Mouse (Mus musculus) kidney, embryonic 16.5 days (tissue): ENCODE measurements around the gene Kif7. TPM values are rescaled to one million over a fixed set of nuclear protein-coding genes. Genes with fewer than 3 reads are reported as not detected.

Experiments
- ATAC-seq: fragments of 200-750 bp; cut with Nextera tagmentation; 2 replicates; pipeline ENCODE4 v1.8.0; 2017; ENCODE audit warnings: moderate TSS enrichment; ENCODE audit not compliant: low FRiP score, low TSS enrichment
- H3K27ac ChIP-seq: fragments of 300-500 bp; sonication (generic); 2 replicates; pipeline ENCODE4 v1.5.1; 2014; ENCODE audit warnings: low read length
- H3K27me3 ChIP-seq: fragments of 300-500 bp; sonication (generic); 2 replicates; pipeline ENCODE4 v1.6.1; 2014; ENCODE audit warnings: low read length, control low read depth, mixed read lengths; ENCODE audit not compliant: insufficient read depth
- H3K36me3 ChIP-seq: fragments of 300-500 bp; sonication (generic); 2 replicates; pipeline ENCODE4 v1.6.1; 2014; ENCODE audit warnings: low read length, control low read depth, mixed read lengths; ENCODE audit not compliant: insufficient read depth
- H3K4me1 ChIP-seq: fragments of 300-500 bp; sonication (generic); 2 replicates; pipeline ENCODE4 v1.6.1; 2014; ENCODE audit warnings: low read length, control low read depth, mixed read lengths; ENCODE audit not compliant: insufficient read depth
- H3K4me2 ChIP-seq: fragments of 300-500 bp; sonication (generic); replicated peaks from 2 replicates; pipeline ENCODE4 v1.6.1; 2014; ENCODE audit warnings: low read depth, low read length
- H3K4me3 ChIP-seq: fragments of 300-500 bp; sonication (generic); 2 replicates; pipeline ENCODE4 v1.5.1; 2014; ENCODE audit warnings: mild to moderate bottlenecking, low read length
- H3K9ac ChIP-seq: fragments of 300-500 bp; sonication (generic); replicated peaks from 2 replicates; pipeline ENCODE4 v1.6.1; 2014; ENCODE audit warnings: low read length
- H3K9me3 ChIP-seq: fragments of 300-500 bp; sonication (generic); 2 replicates; pipeline ENCODE4 v1.6.1; 2016; ENCODE audit warnings: low read length, control low read depth
- WGBS: fragments of 180-500 bp; shearing (Covaris S2); extraction: QIAGEN DNeasy Blood & Tissue Kit; methylation state at CpG from one replicate; pipeline ENCODE4 v1.1.7; 2014; 5-methylcytosine and 5-hydroxymethylcytosine counted together
- polyA plus RNA-seq: library from polyadenylated mRNA; unstranded; fragments of >200 nt; fragmentation: Nextera tagmentation; extraction: Ambion mirVana; gene quantifications from 2 replicates; pipeline ENCODE4 v1.2.1, GENCODE M21; 2015

Kif7 gene
- polyA plus RNA-seq, 1 experiment from 2014 or later, result 4.4 TPM

- Histone ChIP-seq H3K27ac (no peak overlapping the region), H3K27me3 (no peaks in the 10 kb centered on the region), H3K4me3 (no peak overlapping the region), H3K36me3 (peaks cover 42% of the 10 kb centered on the region), H3K4me1 (no peaks in the 10 kb centered on the region), H3K9me3 (no peaks in the 10 kb centered on the region), H3K4me2 (no peak overlapping the region), H3K9ac (no peak overlapping the region)
- WGBS, result 97% methylated on average over 4 of the region's 4 CpGs
- no peak for ATAC-seq
Observed at GRCm38 (mm10) chr7:79670900-79671604, 44.5 kb downstream of the Kif7 start.

- Histone ChIP-seq H3K4me3 (no peak overlapping the region), H3K27me3 (no peaks in the 10 kb centered on the region), H3K4me2 (no peak overlapping the region), H3K36me3 (peaks cover 37% of the 10 kb centered on the region), H3K9ac (no peak overlapping the region), H3K4me1 (peaks cover 18% of the 10 kb centered on the region), H3K27ac (no peak overlapping the region), H3K9me3 (no peaks in the 10 kb centered on the region)
- no peak for ATAC-seq
Observed at GRCm38 (mm10) chr7:79666690-79667089, 48.8 kb downstream of the Kif7 start.

DNA sequence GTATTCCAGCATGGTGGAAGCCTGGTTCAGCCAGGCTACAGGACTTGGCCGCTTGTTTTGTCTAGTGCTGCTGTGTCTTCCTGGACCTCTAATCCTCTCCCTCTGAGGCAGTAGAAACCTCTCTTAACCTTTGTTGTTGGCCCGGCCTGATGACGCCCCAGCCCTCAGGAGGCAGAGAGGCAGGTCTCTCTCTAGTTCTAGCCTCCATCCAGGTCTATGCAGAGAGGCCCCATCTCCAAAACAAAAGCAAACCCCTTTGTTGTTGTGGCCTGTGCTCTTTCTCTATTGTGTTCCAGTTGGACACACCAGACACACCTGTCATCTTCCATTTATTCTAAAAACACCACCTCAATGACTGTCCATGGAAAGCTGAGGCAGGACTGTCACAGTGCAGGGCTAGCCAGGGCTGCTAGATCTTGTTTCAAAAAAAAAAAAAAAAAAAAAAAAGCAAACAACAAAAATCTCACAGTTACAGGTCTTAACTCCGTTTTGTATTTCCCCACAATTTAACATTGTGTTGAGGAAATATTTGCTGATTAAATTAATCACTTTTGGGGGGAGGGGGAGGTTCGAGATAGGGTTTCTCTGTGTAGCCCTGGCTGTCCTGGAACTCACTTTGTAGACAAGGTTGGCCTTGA, 54.1 kb downstream of the Kif7 start:
- Histone ChIP-seq H3K27me3 (no peaks in the 10 kb centered on the region), H3K4me3 (peak overlapping the region; percentile 92), H3K36me3 (peaks cover 10% of the 10 kb centered on the region; the same call in 1 of the 2 replicates), H3K4me2 (peak overlapping the region; percentile 86), H3K27ac (no peak overlapping the region), H3K4me1 (peaks cover 30% of the 10 kb centered on the region), H3K9ac (peak overlapping the region; percentile 85), H3K9me3 (no peaks in the 10 kb centered on the region)
- WGBS, result 16% methylated on average over 5 of the region's 5 CpGs
- ATAC-seq, result no peak

- under 1% methylated on average over 72 of the region's 73 CpGs for WGBS
- H3K9me3 ChIP-seq, result no peaks in the 10 kb centered on the region
- H3K4me2 ChIP-seq, result peak overlapping the region; percentile 86
- H3K4me1 ChIP-seq, result peaks cover 30% of the 10 kb centered on the region
- no peaks in the 10 kb centered on the region for H3K27me3 ChIP-seq
- peak overlapping the region; percentile 43; the same call in 1 of the 2 replicates for H3K27ac ChIP-seq
- H3K4me3 ChIP-seq, result peak overlapping the region; percentile 92
- H3K9ac ChIP-seq, result peak overlapping the region; percentile 85
- ATAC-seq, result peak; percentile 33
- peaks cover 3% of the 10 kb centered on the region; the same call in 1 of the 2 replicates for H3K36me3 ChIP-seq
Observed at GRCm38 (mm10) chr7:79660291-79661150, 55.0 kb downstream of the Kif7 start.

DNA sequence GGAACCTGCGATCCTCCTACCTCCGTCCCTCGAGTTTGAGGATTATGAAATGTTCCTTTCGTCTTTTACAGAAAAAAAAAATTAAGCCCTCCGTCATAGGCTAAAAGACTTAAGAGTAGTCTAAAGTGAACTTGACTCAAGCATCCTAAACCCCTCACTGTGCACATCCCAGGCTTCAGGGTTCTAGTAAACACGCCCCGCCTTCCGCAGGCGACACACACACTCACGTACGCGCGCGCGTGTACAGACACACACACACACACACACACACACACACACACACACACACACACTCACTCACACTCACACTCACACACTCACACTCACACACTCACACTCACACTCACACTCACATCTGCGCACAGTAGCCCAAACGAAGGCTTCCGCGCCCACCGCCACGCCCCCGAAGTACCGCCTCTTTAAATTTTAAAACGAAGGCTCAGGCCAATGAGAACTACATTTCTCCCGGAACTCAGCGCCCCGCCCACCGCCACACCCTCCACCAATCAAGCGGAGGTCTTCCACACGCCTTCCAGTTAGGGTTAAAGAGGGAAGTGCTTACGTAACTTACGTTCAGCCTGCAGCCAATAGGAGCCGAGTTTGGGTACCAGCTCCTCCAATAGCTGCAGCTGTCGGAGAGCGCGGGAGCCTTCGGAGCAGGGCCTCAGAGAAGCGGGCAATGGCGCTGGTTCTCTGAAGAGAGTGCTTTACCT, 55.8 kb downstream of the Kif7 start, which contains the start of gene Ticrr:
Gene Ticrr (plus strand): TSS at position 619 of the 713 bp plus-strand sequence.
- Histone ChIP-seq H3K9ac (peak within 1 kb of the TSS; percentile 85), H3K27me3 (no peaks in the 10 kb centered on the region), H3K27ac (peak within 1 kb of the TSS; percentile 43; the same call in 1 of the 2 replicates), H3K9me3 (no peaks in the 10 kb centered on the region), H3K36me3 (0 out of 2 replicates have a peak, but pooled peaks cover 2% of the 10 kb centered on the region), H3K4me2 (peak within 1 kb of the TSS; percentile 86), H3K4me3 (peak within 1 kb of the TSS; percentile 92), H3K4me1 (peaks cover 30% of the 10 kb centered on the region)
- ATAC-seq, result peak; percentile 99
- under 1% methylated on average over 39 of the region's 39 CpGs for WGBS

DNA sequence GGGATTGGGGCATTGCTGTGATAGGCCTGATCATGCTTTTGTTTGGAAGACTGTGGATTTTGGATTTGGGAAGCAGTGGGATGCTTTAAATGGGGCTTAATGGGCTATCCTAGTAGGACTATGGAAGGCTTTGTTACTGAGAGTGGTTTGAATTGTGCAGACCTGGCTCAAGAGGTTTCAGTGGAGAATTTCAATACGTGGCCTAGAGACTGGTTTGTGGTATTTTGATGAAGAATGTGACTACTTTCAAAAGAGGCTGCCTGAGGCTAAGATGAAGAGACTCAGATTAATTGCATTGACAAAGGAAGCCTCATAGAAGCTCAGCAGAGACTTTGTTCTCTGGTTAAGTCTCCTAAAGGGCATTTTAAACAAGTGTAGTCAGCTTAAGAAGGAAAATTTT, 60.9 kb downstream of the Kif7 start:
- H3K9ac ChIP-seq, result no peak overlapping the region
- no peaks in the 10 kb centered on the region for H3K9me3 ChIP-seq
- no peak overlapping the region for H3K27ac ChIP-seq
- WGBS, result 58% methylated on average over 1 of the region's 1 CpGs
- H3K4me1 ChIP-seq, result 0 out of 2 replicates have a peak, but pooled peaks cover 4% of the 10 kb centered on the region
- H3K4me3 ChIP-seq, result no peak overlapping the region
- no peaks in the 10 kb centered on the region for H3K27me3 ChIP-seq
- no peak overlapping the region for H3K4me2 ChIP-seq
- ATAC-seq, result no peak
- no peaks in the 10 kb centered on the region for H3K36me3 ChIP-seq

GRCm38 (mm10) chr7:79654185-79654584, 61.3 kb downstream of the Kif7 start:
- no peak for ATAC-seq
- Histone ChIP-seq H3K4me3 (no peak overlapping the region), H3K27ac (no peak overlapping the region), H3K27me3 (no peaks in the 10 kb centered on the region), H3K4me1 (0 out of 2 replicates have a peak, but pooled peaks cover 1% of the 10 kb centered on the region), H3K36me3 (no peaks in the 10 kb centered on the region), H3K4me2 (no peak overlapping the region), H3K9me3 (no peaks in the 10 kb centered on the region), H3K9ac (no peak overlapping the region)
- 68% methylated on average over 1 of the region's 1 CpGs for WGBS

- 5% methylated on average over 3 of the region's 3 CpGs for WGBS
- ATAC-seq, result no peak
- H3K27ac ChIP-seq, result no peak overlapping the region
- H3K4me1 ChIP-seq, result no peaks in the 10 kb centered on the region
- no peaks in the 10 kb centered on the region for H3K9me3 ChIP-seq
- H3K4me2 ChIP-seq, result no peak overlapping the region
- no peaks in the 10 kb centered on the region for H3K36me3 ChIP-seq
- no peaks in the 10 kb centered on the region for H3K27me3 ChIP-seq
- H3K4me3 ChIP-seq, result no peak overlapping the region
- H3K9ac ChIP-seq, result no peak overlapping the region
Observed at GRCm38 (mm10) chr7:79649005-79649404, 66.5 kb downstream of the Kif7 start.
